Mouse (Mus musculus) heart, embryonic 13.5 days (tissue): ENCODE measurements at regions not wholly inside any gene's neighbourhood (a gene's known extent, or its start where the extent isn't known, plus 50 kb on each side); places are given as distances from the start of the nearest gene placed in this dataset.

Source experiments
- ATAC-seq: fragments of 200-750 bp; cut with Nextera tagmentation; 2 replicates; pipeline ENCODE4 v1.8.0; 2017; ENCODE audit warnings: moderate TSS enrichment; ENCODE audit not compliant: insufficient number of reproducible peaks, low FRiP score, low TSS enrichment; ENCODE audit errors: extremely low read depth
- H3K27ac ChIP-seq: fragments of 300-500 bp; sonication (generic); replicated peaks from 2 replicates; pipeline ENCODE4 v1.5.1; 2015; ENCODE audit warnings: moderate library complexity, mild to moderate bottlenecking, inconsistent platforms
- H3K27me3 ChIP-seq: fragments of 300-500 bp; sonication (generic); replicated peaks from 2 replicates; pipeline ENCODE4 v1.6.1; 2015; ENCODE audit warnings: mild to moderate bottlenecking, inconsistent platforms
- H3K36me3 ChIP-seq: fragments of 300-500 bp; sonication (generic); 2 replicates; pipeline ENCODE4 v1.6.1; 2015; ENCODE audit warnings: mild to moderate bottlenecking, inconsistent platforms
- H3K4me1 ChIP-seq: fragments of 300-500 bp; sonication (generic); 2 replicates; pipeline ENCODE4 v1.6.1; 2015; ENCODE audit warnings: inconsistent platforms
- H3K4me2 ChIP-seq: fragments of 300-500 bp; sonication (generic); 2 replicates; pipeline ENCODE4 v1.6.1; 2015; ENCODE audit warnings: inconsistent platforms, mild to moderate bottlenecking, moderate library complexity
- H3K4me3 ChIP-seq: fragments of 300-500 bp; sonication (generic); 2 replicates; pipeline ENCODE4 v1.5.1; 2015; ENCODE audit warnings: moderate library complexity, mild to moderate bottlenecking, inconsistent platforms
- H3K9ac ChIP-seq: fragments of 300-500 bp; sonication (generic); 2 replicates; pipeline ENCODE4 v1.6.1; 2015; ENCODE audit warnings: inconsistent platforms, mild to moderate bottlenecking, moderate library complexity
- H3K9me3 ChIP-seq: fragments of 300-500 bp; sonication (generic); 2 replicates; pipeline ENCODE4 v1.6.1; 2016; ENCODE audit warnings: inconsistent platforms
- WGBS: fragments of 180-500 bp; shearing (Covaris S2); methylation state at CpG from one replicate; pipeline ENCODE4 v1.1.7; 2015; ENCODE audit warnings: mixed read lengths; 5-methylcytosine and 5-hydroxymethylcytosine counted together

DNA sequence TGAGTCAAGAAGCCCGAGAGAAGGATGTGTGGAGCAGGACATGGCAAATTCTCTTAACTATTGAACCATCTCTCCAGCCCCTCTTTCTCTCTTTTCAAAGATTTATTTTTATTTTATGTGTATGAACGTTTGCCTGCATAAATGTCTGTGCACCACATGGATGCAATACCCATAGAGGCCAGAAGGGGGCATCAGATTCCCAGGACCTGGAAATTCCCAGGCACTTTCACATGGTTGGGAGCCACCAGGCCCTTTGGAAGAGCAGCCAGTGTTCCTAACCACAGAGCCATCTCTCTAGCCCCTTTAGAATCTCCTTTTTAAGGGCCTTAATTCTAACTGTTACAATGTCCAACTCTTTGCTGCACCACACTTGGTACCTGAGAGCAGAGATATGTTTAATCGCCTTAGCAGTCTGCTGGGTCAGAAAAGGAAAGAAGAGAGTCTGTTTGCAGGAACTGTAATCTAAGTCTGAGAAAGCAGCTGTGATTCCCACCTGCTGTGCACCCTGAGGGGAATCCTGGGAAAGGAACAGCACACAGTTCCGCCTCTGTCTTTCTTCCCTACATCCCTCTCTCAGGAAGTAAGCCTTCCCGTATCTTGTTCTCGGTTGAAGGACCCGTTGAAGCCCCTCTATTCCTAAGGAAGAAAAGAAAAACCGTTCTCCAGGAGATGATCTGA lies 186.8 kb downstream of the Katnal1 start:
- WGBS, result 83% methylated on average over 8 of the region's 8 CpGs
- H3K9ac ChIP-seq, result no peak overlapping the region
- no peaks in the 10 kb centered on the region for H3K9me3 ChIP-seq
- no peak overlapping the region for H3K27ac ChIP-seq
- no peaks in the 10 kb centered on the region for H3K27me3 ChIP-seq
- no peak overlapping the region for H3K4me3 ChIP-seq
- H3K36me3 ChIP-seq, result no peaks in the 10 kb centered on the region
- no peak overlapping the region for H3K4me2 ChIP-seq
- peaks cover 15% of the 10 kb centered on the region for H3K4me1 ChIP-seq
- no peak for ATAC-seq

DNA sequence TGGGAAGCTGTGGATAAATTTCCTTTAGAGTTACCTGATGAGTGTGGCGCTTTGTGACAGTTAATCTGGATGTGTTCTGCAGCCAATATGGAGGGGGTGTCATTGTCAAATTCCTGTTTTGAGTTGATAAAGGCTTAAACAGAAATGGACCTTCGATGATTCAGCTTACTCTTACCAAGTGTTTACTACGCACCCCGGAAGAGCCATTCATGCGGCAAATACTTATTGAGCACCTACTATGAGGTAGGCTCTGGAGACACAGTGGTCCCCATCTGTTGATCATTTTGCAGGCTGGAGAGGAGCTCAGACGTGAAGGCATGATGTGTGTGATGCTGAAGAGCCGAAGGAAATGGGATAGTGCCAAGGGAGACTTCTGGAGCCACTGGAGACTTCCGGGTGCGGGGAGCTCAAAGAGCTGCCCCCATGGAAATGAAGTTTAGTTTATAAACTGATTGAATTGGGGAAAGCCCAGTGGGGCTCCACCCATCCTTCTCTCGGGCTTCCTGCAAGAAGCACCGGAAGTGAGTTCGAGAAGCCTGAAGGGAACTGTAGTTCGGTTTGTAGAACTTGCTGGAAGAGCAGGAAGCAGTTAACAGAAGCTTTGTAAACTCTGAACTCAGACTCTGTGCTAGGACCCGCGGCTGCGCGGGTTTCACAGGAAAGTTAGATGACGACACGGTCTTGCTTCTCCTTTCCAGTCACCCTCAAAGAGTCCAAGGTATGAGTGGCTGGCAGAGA lies 187.7 kb downstream of the Katnal1 start:
- no peak for ATAC-seq
- H3K4me1 ChIP-seq, result peaks cover 15% of the 10 kb centered on the region
- H3K27me3 ChIP-seq, result no peaks in the 10 kb centered on the region
- WGBS, result 87% methylated on average over 19 of the region's 19 CpGs
- H3K36me3 ChIP-seq, result no peaks in the 10 kb centered on the region
- H3K4me3 ChIP-seq, result no peak overlapping the region
- H3K9ac ChIP-seq, result no peak overlapping the region
- peak overlapping the region; percentile 41 for H3K27ac ChIP-seq
- no peak overlapping the region for H3K4me2 ChIP-seq
- no peaks in the 10 kb centered on the region for H3K9me3 ChIP-seq

DNA sequence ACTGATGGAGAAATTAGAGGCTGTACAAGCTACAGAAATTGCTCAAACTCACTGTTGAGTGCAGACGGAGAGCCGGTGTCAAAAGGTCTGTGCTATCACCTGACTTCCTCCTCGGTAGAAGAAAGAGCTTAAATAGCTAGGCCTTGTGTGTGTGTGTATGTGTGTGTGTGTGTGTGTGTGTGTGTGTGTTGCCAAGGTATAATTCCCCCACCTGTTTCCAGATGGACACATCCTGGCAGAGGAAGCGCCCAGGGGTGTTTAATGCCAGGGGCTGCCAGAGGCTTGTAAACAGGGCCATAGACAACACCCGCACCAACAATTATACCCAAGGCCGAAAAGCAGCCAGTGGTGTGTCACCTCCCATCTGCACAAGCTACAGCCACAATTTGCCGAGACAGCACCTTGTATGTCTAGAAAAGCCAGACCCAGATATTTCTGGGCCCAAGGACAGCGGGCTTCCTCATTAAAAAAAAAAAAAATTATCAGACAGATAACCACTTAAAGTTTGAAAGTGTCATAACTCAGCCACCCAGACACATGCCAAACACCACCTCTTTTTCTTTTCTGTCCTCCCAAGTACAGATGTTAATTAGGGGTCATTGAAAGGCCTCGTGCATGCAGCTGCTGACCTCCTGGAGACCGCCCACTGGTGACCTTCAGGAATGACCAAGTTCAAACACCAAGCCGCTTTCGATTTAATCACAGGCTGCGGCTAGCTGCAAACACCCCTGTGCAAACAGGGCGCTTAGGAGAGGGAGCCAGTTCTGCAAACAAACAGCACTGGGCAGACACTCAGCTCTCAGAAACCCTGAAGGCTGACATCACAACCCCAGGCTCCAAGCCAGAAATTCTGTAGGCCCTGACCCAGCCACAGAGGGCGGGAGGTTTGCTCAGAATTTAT lies 188.0 kb upstream of the Ubl3 start:
- no peak overlapping the region for H3K4me2 ChIP-seq
- H3K4me1 ChIP-seq, result peaks cover 15% of the 10 kb centered on the region
- H3K9ac ChIP-seq, result 0 out of 2 replicates have a peak overlapping the region, but pooled peaks have one; percentile 15
- no peaks in the 10 kb centered on the region for H3K9me3 ChIP-seq
- H3K27me3 ChIP-seq, result no peaks in the 10 kb centered on the region
- no peak overlapping the region for H3K4me3 ChIP-seq
- H3K27ac ChIP-seq, result peak overlapping the region; percentile 41
- H3K36me3 ChIP-seq, result no peaks in the 10 kb centered on the region
- no peak for ATAC-seq
- 50% methylated on average over 15 of the region's 15 CpGs for WGBS

DNA sequence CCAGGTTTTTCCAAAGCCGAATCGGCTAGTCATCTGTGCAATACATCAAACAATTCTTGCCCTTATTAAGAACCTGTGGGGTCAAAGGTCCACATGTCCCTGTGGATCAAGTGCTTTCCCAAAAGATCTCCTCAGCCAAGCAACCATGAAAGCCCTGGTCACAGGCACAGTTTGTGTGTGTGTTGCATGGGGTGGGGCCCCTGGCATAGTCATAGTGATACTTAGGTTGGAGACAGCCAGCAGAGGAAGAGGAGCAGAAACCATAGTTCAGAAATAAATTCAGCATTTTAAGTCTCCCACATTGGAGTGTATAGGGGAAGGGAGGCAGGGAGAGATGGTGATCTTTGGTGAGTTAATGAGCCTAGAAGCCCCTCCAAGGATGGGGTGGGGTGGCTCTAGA lies 187.1 kb upstream of the Ubl3 start:
- H3K36me3 ChIP-seq, result no peaks in the 10 kb centered on the region
- 91% methylated on average over 2 of the region's 2 CpGs for WGBS
- H3K9ac ChIP-seq, result no peak overlapping the region
- H3K9me3 ChIP-seq, result no peaks in the 10 kb centered on the region
- no peak overlapping the region for H3K27ac ChIP-seq
- H3K4me2 ChIP-seq, result no peak overlapping the region
- peaks cover 15% of the 10 kb centered on the region for H3K4me1 ChIP-seq
- no peak for ATAC-seq
- H3K27me3 ChIP-seq, result no peaks in the 10 kb centered on the region
- no peak overlapping the region for H3K4me3 ChIP-seq

DNA sequence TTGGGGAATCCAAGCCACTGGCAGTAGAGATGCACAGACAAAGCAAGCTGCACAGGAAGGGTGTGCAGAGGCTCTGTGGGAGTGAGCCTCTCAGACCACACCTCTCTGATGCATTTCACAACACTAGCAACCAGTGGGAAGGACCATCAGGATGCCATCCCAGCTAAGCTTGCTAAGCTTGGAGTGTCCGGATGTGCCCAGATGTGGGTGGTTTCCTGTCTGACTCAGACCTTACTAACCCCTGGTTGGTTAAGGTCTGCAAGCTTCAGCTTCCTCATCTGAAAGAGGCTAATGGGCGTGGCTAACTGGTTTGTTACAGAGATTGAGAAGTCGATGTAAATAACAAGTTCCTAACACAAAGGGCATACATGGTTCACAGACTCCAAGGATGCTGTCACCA lies 186.6 kb upstream of the Ubl3 start:
- Histone ChIP-seq H3K36me3 (no peaks in the 10 kb centered on the region), H3K27ac (no peak overlapping the region), H3K4me1 (peaks cover 15% of the 10 kb centered on the region), H3K4me2 (no peak overlapping the region), H3K9ac (no peak overlapping the region), H3K9me3 (no peaks in the 10 kb centered on the region), H3K27me3 (no peaks in the 10 kb centered on the region), H3K4me3 (no peak overlapping the region)
- ATAC-seq, result no peak
- WGBS, result 66% methylated on average over 3 of the region's 3 CpGs

DNA sequence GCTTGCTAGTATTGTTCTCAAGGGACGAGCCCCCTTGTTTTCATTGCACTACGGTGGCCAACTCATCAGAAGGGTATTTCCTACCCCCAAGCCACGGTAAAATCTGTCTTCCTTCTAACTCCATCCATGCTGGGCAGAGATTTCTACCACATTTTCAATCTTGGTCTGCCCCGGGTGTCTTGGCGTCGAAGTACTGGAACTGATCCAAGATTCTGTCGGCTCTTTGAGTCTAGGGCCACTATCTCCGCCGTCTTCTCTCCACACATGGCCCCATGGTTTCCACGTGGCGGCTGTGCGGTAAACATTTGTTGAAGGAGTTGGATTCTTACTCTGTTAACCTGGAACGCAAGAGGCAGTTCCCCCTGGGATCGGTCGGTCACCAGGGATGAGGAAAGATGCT lies 177.0 kb upstream of the Ubl3 start:
- H3K27me3 ChIP-seq, result no peaks in the 10 kb centered on the region
- no peak for ATAC-seq
- peaks cover 8% of the 10 kb centered on the region; the same call in 1 of the 2 replicates for H3K4me1 ChIP-seq
- peak overlapping the region; percentile 16; the same call in 1 of the 2 replicates for H3K4me2 ChIP-seq
- no peak overlapping the region for H3K9ac ChIP-seq
- no peak overlapping the region for H3K27ac ChIP-seq
- H3K4me3 ChIP-seq, result no peak overlapping the region
- WGBS, result 46% methylated on average over 15 of the region's 15 CpGs
- no peaks in the 10 kb centered on the region for H3K9me3 ChIP-seq
- no peaks in the 10 kb centered on the region for H3K36me3 ChIP-seq

DNA sequence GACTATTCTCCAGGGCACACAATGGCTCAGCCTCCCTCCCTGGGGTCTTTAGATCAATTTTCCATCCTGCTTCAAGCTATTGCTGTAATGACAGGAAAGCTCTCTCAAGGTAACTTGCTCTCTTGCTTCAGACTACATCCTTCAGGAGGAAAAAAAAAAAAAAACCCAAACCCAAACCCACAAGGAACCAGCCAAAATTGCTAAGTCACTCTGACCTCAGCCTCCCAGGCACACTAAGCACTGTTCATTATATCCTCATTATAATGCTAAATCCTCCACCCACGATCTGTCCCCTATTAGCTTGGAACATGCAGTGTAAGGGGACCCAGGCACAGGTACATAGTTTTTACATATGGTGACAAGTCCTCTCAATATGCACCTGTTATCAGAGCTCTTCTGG lies 175.9 kb upstream of the Ubl3 start:
- no peak overlapping the region for H3K4me2 ChIP-seq
- no peaks in the 10 kb centered on the region for H3K9me3 ChIP-seq
- peaks cover 8% of the 10 kb centered on the region; the same call in 1 of the 2 replicates for H3K4me1 ChIP-seq
- WGBS, result 66% methylated on average over 1 of the region's 1 CpGs
- H3K27ac ChIP-seq, result no peak overlapping the region
- no peak for ATAC-seq
- H3K27me3 ChIP-seq, result no peaks in the 10 kb centered on the region
- no peaks in the 10 kb centered on the region for H3K36me3 ChIP-seq
- no peak overlapping the region for H3K4me3 ChIP-seq
- H3K9ac ChIP-seq, result no peak overlapping the region

DNA sequence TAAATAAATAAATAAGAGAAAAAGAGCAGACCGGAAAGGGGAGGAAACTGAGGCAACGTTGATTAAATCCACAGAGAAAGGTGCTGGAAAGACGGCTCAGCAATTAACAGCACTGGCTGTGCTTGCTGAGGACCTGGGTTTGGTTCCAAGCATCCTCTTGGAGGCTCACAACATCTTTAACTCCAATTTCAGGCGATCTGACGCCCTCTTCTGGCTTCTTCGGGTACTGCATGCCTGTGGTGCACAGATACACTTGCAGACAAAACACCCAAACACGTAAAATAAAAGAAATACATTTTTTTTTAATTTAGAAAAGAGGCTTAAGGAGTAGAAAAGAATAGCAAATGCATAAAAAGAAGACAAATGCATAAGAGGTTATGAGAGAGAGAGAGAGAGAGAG lies 173.9 kb upstream of the Ubl3 start:
- WGBS, result 70% methylated on average over 7 of the region's 7 CpGs
- no peak overlapping the region for H3K27ac ChIP-seq
- H3K9ac ChIP-seq, result no peak overlapping the region
- peaks cover 8% of the 10 kb centered on the region; the same call in 1 of the 2 replicates for H3K4me1 ChIP-seq
- ATAC-seq, result no peak
- H3K27me3 ChIP-seq, result no peaks in the 10 kb centered on the region
- no peaks in the 10 kb centered on the region for H3K36me3 ChIP-seq
- H3K4me2 ChIP-seq, result no peak overlapping the region
- no peak overlapping the region for H3K4me3 ChIP-seq
- H3K9me3 ChIP-seq, result no peaks in the 10 kb centered on the region

DNA sequence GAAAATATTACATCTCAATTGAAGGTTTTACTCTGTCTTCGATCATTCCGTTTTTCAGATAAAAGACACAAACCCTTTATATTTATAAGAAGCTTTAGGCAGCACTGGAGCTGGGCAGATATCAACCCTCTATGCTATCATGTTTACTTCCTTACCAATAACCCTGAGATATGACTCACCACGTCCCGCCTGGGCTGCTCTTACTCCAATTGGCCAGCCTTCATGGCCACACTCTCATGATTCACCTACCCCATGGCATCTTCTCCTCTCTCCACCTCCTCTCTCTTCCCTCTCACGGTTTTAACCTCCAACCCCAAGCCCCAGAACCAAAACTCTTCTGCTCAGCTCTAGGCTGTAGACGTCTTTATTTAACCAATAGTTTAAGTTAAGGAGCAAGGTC lies 171.9 kb upstream of the Ubl3 start:
- no peak overlapping the region for H3K9ac ChIP-seq
- ATAC-seq, result no peak
- no peaks in the 10 kb centered on the region for H3K9me3 ChIP-seq
- peaks cover 3% of the 10 kb centered on the region; the same call in 1 of the 2 replicates for H3K4me1 ChIP-seq
- H3K4me3 ChIP-seq, result no peak overlapping the region
- 77% methylated on average over 6 of the region's 6 CpGs for WGBS
- no peaks in the 10 kb centered on the region for H3K36me3 ChIP-seq
- H3K27ac ChIP-seq, result no peak overlapping the region
- H3K27me3 ChIP-seq, result no peaks in the 10 kb centered on the region
- H3K4me2 ChIP-seq, result no peak overlapping the region

DNA sequence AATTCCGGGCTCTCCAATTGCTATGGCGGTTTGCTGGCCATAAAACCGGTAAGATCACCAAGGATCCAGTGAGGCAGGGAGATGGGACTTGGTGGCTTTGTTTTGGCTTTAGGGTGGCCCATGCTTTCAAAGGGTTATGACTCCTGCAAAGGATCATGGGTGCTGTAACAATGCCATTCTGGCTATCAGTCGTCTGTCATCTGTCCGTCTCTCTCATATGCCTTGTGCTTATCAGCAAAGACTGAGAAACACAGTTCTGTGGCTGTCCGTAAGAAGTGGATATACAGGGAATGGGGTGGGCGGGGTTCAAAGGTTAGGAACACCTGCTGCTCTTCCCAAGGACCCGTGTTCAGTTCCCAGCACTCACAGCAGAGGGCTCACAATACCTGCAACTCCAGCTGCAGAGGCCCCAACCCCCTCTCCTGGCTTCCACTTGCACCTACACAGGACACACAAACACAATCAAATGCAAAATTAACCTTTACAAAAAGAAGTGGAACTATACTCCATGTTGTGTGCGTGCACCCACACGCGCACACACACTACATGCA lies 171.2 kb upstream of the Ubl3 start:
- 86% methylated on average over 11 of the region's 11 CpGs for WGBS
- Histone ChIP-seq H3K27me3 (no peaks in the 10 kb centered on the region), H3K4me1 (no peaks in the 10 kb centered on the region), H3K27ac (no peak overlapping the region), H3K36me3 (no peaks in the 10 kb centered on the region), H3K9ac (no peak overlapping the region), H3K4me3 (no peak overlapping the region), H3K9me3 (peaks cover 1% of the 10 kb centered on the region; the same call in 1 of the 2 replicates), H3K4me2 (no peak overlapping the region)
- no peak for ATAC-seq

DNA sequence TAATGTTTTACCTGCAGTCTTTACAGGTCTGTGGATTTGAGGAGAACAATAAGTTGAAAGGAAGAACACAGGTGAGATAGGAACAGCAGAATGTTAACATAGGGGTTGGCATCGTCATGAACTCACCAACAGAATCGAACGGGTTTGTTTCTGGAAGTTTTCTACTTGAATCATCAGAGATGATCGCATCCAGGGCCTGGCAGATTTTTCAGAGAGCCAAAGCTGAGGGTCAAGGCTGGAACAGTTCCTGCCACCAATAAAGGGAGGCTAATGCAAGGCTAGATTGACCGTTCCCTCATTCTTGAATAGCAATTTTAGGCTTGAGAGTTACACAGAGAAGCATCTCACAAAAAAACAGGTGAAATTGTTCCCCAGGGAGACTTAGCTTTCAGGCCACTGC lies 168.0 kb upstream of the Ubl3 start:
- no peaks in the 10 kb centered on the region for H3K27me3 ChIP-seq
- no peak overlapping the region for H3K4me2 ChIP-seq
- no peak overlapping the region for H3K9ac ChIP-seq
- H3K4me3 ChIP-seq, result no peak overlapping the region
- no peaks in the 10 kb centered on the region for H3K4me1 ChIP-seq
- no peaks in the 10 kb centered on the region for H3K36me3 ChIP-seq
- peaks cover 10% of the 10 kb centered on the region; the same call in 1 of the 2 replicates for H3K9me3 ChIP-seq
- 87% methylated on average over 5 of the region's 5 CpGs for WGBS
- no peak overlapping the region for H3K27ac ChIP-seq
- no peak for ATAC-seq
